Mouse (Mus musculus): ENCODE measurements at regions not wholly inside any gene's neighbourhood (a gene's known extent, or its start where the extent isn't known, plus 50 kb on each side); places are given as distances from the start of the nearest gene placed in this dataset.

DNA sequence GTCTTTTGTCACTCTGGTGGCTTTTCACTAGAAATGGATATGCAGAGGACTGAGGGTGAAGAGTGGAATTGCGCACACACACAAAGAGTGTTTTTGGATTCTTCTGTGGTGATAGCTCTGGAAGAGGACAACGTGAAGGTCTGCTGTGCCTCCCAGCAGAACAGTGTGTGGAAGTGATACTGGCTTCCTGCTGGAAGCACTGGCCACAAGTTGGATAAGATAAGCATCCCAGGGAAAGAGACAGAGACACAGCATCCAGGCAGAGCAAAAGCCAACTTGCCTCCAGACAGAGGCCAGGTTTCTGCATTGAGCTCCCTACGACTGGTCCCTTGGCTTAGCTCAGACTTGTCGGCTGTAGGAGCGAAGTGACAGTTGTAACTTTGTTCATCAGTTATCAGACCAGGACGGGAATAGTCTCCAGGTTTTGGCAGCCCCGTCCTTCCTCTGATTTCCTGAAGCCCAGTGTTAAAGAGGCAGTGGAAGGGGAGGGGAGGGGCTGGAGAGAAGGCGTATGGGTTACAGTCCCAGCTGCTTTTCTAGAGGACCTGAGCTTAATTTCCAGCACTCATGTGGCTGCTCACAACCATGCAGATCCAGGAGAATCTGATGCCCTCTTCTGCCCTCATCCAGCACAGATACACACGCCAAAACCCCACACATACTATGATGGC is 89.2 kb downstream of the Tmem170b start:
- intact Hi-C loops (cut with DNase I): no loop called here
- DNase-seq: peak in 1 of 2 experiments; percentile 4

DNA sequence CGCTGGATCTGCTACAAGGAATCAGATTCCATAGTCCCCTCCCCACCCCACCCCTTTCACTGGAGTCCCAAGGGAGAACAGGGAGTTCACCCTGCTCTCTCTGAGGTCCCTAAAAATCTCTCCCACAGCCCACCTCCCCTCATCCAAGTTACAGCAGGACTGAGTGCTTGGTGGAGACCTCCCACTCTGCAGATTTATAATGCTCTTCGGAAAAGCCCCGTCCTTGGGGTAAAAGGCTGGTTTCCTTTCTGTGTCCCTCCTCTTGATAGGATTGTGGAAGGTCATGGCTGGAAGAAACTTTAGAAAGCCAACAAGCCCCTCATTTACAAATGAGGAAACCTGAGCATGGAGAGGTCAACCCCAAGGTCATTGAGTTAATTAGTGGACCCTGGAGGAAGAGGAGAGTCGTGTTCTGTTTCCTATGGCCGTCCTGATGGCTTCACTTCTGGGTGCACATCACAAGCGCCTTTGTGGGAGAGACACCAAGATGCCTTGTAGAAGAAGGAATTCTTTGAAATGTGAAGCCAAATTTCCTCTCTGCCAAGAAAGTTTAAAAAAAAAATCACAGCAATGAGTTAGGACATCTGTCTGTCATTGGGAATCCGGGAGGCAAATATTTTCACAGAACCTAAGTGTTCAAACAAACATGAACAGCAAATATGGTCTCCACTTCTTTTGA is 91.2 kb downstream of the Tmem170b start:
- intact Hi-C loops (cut with DNase I): no loop called here
- no peak for DNase-seq

DNA sequence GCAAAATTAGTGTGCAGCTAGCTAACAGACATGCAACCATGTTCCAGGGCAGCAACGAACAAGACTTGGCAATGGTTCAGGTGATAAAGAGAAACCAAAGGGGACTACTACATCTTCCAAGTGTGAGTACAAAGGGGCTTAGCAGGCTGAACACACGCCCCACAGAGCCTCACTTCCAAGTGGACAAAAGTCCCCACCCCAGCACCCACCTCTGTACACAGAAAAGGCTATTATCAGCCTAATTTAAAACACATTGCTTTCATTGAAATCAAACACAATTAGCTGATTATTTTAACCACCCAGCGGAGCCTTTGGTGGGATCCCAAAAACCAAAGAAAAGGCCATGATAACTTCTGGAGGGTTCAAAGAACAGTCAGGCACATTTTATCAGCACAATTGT is 95.6 kb downstream of the Tmem170b start:
- intact Hi-C loops (cut with DNase I): loop anchor here (5.0 kb wide), 1 partner anchor 39 kb away; no protein-coding TSS in a partner anchor

DNA sequence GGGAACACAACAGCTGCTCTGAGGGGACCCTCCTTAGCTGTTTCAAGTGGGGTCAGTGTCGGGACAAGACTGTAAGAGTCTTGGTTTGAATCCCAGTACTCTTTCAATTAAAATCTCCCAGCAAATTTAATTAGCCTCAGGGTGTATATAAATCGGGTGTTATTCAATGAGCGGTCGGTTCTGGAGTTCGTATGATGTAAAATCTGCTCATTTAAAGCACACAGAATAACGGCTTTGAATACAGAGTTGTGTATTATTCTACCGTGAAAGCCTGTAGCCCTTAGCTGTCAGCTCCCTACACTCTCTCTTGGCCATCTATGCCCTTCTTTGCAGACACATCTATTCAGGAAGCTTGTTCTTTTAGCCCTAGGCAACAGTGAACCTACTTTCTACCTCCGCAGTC is 96.1 kb downstream of the Tmem170b start:
- no peak for DNase-seq
- intact Hi-C loops (cut with DNase I): loop anchor here (5.0 kb wide), 1 partner anchor 40 kb away; no protein-coding TSS in a partner anchor

More for the DNA sequence above, 95.6 kb downstream of the Tmem170b start:
- DNase-seq: no peak

GRCm38 (mm10) chr13:41703196-41703595 is 97.5 kb downstream of the Tmem170b start:
- DNase-seq: no peak
- intact Hi-C loops (cut with DNase I): loop anchor here (5.0 kb wide), 1 partner anchor 41 kb away; no protein-coding TSS in a partner anchor

GRCm38 (mm10) chr13:41703618-41704017 is 97.9 kb downstream of the Tmem170b start:
- peak; percentile 37 to 42 for DNase-seq
- intact Hi-C loops (cut with DNase I): loop anchor here (5.0 kb wide), 1 partner anchor 41 kb away; no protein-coding TSS in a partner anchor

DNA sequence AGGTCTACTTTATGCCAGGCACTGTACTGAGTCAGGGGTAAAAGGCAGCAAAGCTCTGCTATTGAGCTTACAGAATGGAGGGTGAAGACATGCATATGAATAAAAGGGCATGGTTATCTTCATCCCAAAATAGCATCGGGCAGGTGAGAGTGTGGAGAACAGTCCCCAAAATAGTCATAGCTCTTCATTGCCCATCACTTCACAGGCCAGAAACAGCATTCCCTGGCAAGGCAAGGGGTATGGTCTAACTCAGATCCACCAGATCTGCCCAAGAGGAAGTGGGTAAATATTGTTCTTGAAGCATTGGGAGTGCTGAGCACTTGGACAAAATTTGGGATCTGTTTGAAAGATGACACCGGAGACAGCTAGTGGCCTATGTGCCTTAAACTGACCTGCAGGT is 99.1 kb downstream of the Tmem170b start:
- intact Hi-C loops (cut with DNase I): loop anchor here (5.0 kb wide), 2 partner anchors 43 to 597 kb away; partner anchors contain the start of gene Edn1
- no peak for DNase-seq

DNA sequence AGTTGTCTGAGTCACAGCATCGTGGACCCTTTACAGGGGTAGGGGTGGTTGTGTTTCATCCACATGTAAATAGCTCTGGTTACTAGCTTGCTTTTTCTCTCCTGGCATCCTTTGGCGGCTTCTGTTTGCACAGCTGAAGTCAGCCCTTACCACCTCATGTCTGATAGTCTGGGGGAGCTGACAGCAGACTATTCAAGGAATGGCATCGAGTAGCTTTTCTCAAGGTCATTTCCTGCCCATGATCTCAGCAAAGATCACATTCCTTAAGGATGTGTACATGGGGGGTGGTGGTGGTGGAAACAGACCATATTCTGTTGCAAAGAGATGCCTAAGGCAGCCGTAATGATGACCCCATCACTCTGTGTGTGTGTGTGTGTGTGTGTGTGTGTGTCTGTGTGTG is 99.9 kb downstream of the Tmem170b start:
- intact Hi-C loops (cut with DNase I): loop anchor here (5.0 kb wide), 1 partner anchor 597 kb away; the partner anchor contains the start of gene Edn1
- DNase-seq: no peak

DNA sequence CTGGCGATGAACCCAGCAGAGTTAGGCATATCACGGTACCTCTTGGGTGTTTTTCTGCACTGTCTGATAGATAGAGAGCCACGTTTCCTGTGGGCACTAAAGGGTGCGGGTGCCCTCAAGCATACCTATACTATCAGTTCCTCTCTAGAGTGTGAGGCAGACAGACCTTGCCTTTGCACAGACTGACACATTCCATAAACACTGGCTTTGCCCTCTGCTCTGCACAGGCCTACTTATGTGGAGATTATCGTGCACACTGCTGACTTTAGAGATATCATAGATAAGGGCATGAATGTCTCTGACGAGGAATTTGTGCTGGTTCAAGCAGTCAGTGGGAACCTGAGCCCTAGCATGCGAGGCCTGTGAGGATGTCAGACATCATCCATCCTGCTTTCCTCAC is 102.1 kb downstream of the Tmem170b start:
- intact Hi-C loops (cut with DNase I): loop anchor here (2.0 to 5.0 kb wide), 3 partner anchors 537 to 879 kb away; partner anchors contain the start of gene Edn1
- no peak for DNase-seq

GRCm38 (mm10) chr13:41709071-41709470 is 103.4 kb downstream of the Tmem170b start:
- DNase-seq: no peak
- intact Hi-C loops (cut with DNase I): loop anchor here (1.0 to 5.0 kb wide), 4 partner anchors 66 to 878 kb away; partner anchors contain the start of gene Edn1

- intact Hi-C loops (cut with DNase I): loop anchor here (1.0 to 5.0 kb wide), 6 partner anchors 38 to 877 kb away; partner anchors contain the start of gene Edn1
- DNase-seq: peak; percentile 88 to 93
Observed at GRCm38 (mm10) chr13:41709475-41710227, 103.9 kb downstream of the Tmem170b start.

GRCm38 (mm10) chr13:41712616-41713015 is 106.9 kb downstream of the Tmem170b start:
- DNase-seq: no peak
- intact Hi-C loops (cut with DNase I): loop anchor here (5.0 kb wide), 2 partner anchors 35 to 430 kb away; no protein-coding TSS in a partner anchor

Measured in heart, postnatal 14 days (tissue).